Mouse (Mus musculus) erythroblast, embryonic 14.5 days (primary cell): ENCODE data around the gene Utp3.

Source experiments
- GATA1 ChIP-seq: IDR thresholded peaks from 2 replicates; pipeline ENCODE4 v1.6.1; 2012; ENCODE audit warnings: low read length, inconsistent platforms, mixed read lengths
- TAL1 ChIP-seq: IDR thresholded peaks from 3 replicates; pipeline ENCODE4 v1.6.1; 2012; ENCODE audit warnings: low read length, inconsistent platforms, mixed read lengths

DNA sequence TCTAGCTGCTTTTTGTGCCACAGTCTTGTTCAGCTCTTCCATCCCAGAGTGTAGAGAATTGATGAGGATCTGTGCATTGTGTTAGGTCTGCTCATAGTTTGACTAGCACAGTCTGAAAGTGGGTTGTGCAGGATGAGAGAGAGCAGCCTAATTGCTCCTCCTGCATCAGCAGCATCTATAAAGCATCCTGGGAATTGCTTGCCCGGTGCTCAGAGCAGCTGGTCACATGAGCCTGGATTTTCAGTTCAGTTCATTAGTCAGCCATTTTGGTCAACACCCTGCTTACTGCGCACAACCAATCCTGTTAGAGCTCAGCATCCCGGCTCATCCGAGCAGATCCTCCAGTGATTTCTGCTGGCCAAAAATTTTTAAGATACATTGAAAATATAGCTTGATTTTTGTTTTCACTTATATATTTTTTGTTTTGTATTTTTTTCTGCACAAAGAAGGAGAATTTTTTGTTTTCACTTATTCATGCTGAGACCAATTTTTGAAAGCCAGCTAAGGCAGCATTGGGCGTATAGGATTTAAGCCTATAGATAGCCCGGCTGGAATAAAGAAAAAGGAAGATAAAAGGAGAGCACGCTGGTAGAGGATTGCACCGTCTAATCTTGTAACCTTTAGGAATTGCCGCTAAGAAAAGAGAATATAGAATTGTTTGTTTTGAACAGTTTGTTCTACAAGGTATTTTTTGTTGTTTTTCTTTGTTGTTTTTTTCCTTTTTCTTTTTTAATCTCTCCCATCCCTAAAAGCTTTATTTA, 29.2 kb downstream of the Utp3 start:
- no peak for TF ChIP-seq GATA1
- no peak for TF ChIP-seq TAL1
